In the genomic region with DNA sequence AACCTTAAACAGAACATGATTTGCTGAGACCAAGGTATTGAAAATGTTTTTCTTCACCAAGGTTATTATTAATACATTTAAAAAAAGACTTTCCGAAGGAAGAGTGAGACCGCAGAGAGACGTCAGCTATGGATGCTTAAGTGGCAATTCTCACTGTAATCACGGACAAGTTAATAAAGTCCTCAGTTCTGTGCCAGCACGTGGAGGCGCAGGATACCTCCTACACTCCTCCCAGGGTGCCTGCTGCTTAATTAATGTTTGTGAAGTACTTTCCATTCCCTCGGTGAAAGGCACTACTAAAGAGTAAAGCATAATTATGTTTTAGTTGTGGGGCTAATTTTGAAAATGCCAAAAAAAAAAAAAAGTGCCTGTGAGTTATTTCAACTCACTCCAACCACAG, we compare ENCODE assay signal across 22 mouse cellular contexts.
A peak's percentile ranks its signal among the peaks of the same experiment; 100 is the strongest.
DNase-seq lines count a peak whose midpoint lies in the region; ATAC-seq lines count a peak whose summit lies in the region.
"Had no signal": no experiment of that assay in that cellular context is flagged by ENCODE, and none has a peak within 500 bp of the region (broad histone marks: within the 10 kb centered on the region; RNA-seq: fewer than 3 reads in every experiment).

No protein-coding gene starts in this region.

- H3K9ac ChIP-seq in hindbrain, embryonic 16.5 days (ENCODE audit: low read depth, low read length) = no peak overlapping the region
- H3K9ac ChIP-seq in hindbrain, embryonic 13.5 days = no peak overlapping the region
- no peak overlapping the region for H3K9ac ChIP-seq in neural tube, embryonic 15.5 days (replicated peaks)
- H3K9ac ChIP-seq: forebrain, embryonic 15.5 days; hindbrain, embryonic 15.5 days had no signal

- H3K4me3 ChIP-seq in hindbrain, embryonic 16.5 days (ENCODE audit: low read length) = no peak overlapping the region
- H3K4me3 ChIP-seq in hindbrain, embryonic 13.5 days = no peak overlapping the region
- no peak overlapping the region for H3K4me3 ChIP-seq in neural tube, embryonic 15.5 days (replicated peaks)
- H3K4me3 ChIP-seq: forebrain, embryonic 10.5 days; forebrain, embryonic 15.5 days; gastrocnemius, adult 2 months; hindbrain, embryonic 10.5 days; hindbrain, embryonic 15.5 days had no signal

- no peaks in the 10 kb centered on the region for H3K9me3 ChIP-seq in hindbrain, embryonic 16.5 days (ENCODE audit: control insufficient read depth, low read length)
- no peaks in the 10 kb centered on the region for H3K9me3 ChIP-seq in hindbrain, embryonic 13.5 days
- no peaks in the 10 kb centered on the region for H3K9me3 ChIP-seq in neural tube, embryonic 15.5 days (replicated peaks)
- H3K9me3 ChIP-seq: forebrain, embryonic 10.5 days; forebrain, embryonic 15.5 days; hindbrain, embryonic 10.5 days; hindbrain, embryonic 15.5 days had no signal

- no peaks in the 10 kb centered on the region for H3K36me3 ChIP-seq in hindbrain, embryonic 16.5 days (ENCODE audit: control insufficient read depth, insufficient read depth, low read length)
- H3K36me3 ChIP-seq in hindbrain, embryonic 13.5 days = no peaks in the 10 kb centered on the region
- no peaks in the 10 kb centered on the region for H3K36me3 ChIP-seq in neural tube, embryonic 15.5 days
- H3K36me3 ChIP-seq: forebrain, embryonic 10.5 days; forebrain, embryonic 15.5 days; hindbrain, embryonic 10.5 days; hindbrain, embryonic 15.5 days had no signal

- H3K4me1 ChIP-seq in hindbrain, embryonic 16.5 days (ENCODE audit: control insufficient read depth, insufficient read depth, low read depth, low read length) = no peaks in the 10 kb centered on the region
- H3K4me1 ChIP-seq in hindbrain, embryonic 13.5 days (replicated peaks) = no peaks in the 10 kb centered on the region
- H3K4me1 ChIP-seq in neural tube, embryonic 15.5 days = 0 out of 2 replicates have a peak, but pooled peaks cover 8% of the 10 kb centered on the region
- H3K4me1 ChIP-seq: hindbrain, embryonic 10.5 days; hindbrain, embryonic 15.5 days had no signal

- no peak for DNase-seq in neural tube, embryonic 10.5 days (ENCODE audit: extremely low spot score, low spot score)
- peak; percentile 48 for DNase-seq in telencephalon, adult 2 months (ENCODE audit: low read depth, low spot score)
- no peak for DNase-seq in urinary bladder, postnatal 14 days (ENCODE audit: low spot score)
- DNase-seq: adrenal gland, adult 2 months; adrenal gland, postnatal 14 days; cerebellum, adult 18-20 months; cerebellum, adult 9-10 months; cerebellum, postnatal 14 days; gastrocnemius, adult 2 months; gastrocnemius, postnatal 14 days; heart, postnatal 36 days had no signal

- ATAC-seq in hindbrain, embryonic 16.5 days = peak; percentile 60; the same call in 1 of the 2 replicates
- no peak for ATAC-seq in hindbrain, embryonic 13.5 days (ENCODE audit: low FRiP score)
- ATAC-seq in neural tube, embryonic 15.5 days (ENCODE audit: low FRiP score) = peak; percentile 72
- ATAC-seq: CD4-positive, CD25-positive, alpha-beta regulatory T cell, adult 4 months; forebrain, embryonic 15.5 days; inflammation-experienced regulatory T-cells, adult 6 months; intestine, embryonic 16.5 days had no signal

- H3K27ac ChIP-seq in hindbrain, embryonic 16.5 days (ENCODE audit: low read depth, low read length) = no peak overlapping the region
- no peak overlapping the region for H3K27ac ChIP-seq in hindbrain, embryonic 13.5 days
- H3K27ac ChIP-seq in neural tube, embryonic 15.5 days (replicated peaks) = no peak overlapping the region
- H3K27ac ChIP-seq: forebrain, embryonic 10.5 days; forebrain, embryonic 15.5 days; gastrocnemius, adult 2 months; hindbrain, embryonic 10.5 days; hindbrain, embryonic 15.5 days had no signal

- no peak overlapping the region for H3K4me2 ChIP-seq in hindbrain, embryonic 16.5 days (ENCODE audit: low read length)
- no peak overlapping the region for H3K4me2 ChIP-seq in hindbrain, embryonic 13.5 days
- no peak overlapping the region for H3K4me2 ChIP-seq in neural tube, embryonic 15.5 days
- H3K4me2 ChIP-seq: forebrain, embryonic 15.5 days; heart, embryonic 11.5 days; hindbrain, embryonic 15.5 days had no signal

- H3K27me3 ChIP-seq in hindbrain, embryonic 16.5 days (replicated peaks; ENCODE audit: control insufficient read depth, insufficient read depth, low read length) = no peaks in the 10 kb centered on the region
- H3K27me3 ChIP-seq in hindbrain, embryonic 13.5 days = no peaks in the 10 kb centered on the region
- no peaks in the 10 kb centered on the region for H3K27me3 ChIP-seq in neural tube, embryonic 15.5 days (replicated peaks)
- H3K27me3 ChIP-seq: forebrain, embryonic 15.5 days; hindbrain, embryonic 15.5 days had no signal

- whole genome bisulfite sequencing in hindbrain, embryonic 16.5 days = 53% methylated on average over 7 of the region's 7 CpGs
- 65% methylated on average over 7 of the region's 7 CpGs for WGBS in hindbrain, embryonic 13.5 days
- 49% methylated on average over 7 of the region's 7 CpGs for WGBS in neural tube, embryonic 15.5 days
